Mouse (Mus musculus): ENCODE results near the gene Ctnna2. TPM values are rescaled to one million over a fixed set of nuclear protein-coding genes. Genes with fewer than 3 reads are reported as not detected.

Gene Ctnna2
- total RNA-seq, 2 experiments from 2014 or later: 0.66 to 0.72 TPM

GRCm38 (mm10) chr6:77257358-77258105 lies 722.0 kb downstream of the Ctnna2 start:
- DNase-seq: peak; percentile 6

DNA sequence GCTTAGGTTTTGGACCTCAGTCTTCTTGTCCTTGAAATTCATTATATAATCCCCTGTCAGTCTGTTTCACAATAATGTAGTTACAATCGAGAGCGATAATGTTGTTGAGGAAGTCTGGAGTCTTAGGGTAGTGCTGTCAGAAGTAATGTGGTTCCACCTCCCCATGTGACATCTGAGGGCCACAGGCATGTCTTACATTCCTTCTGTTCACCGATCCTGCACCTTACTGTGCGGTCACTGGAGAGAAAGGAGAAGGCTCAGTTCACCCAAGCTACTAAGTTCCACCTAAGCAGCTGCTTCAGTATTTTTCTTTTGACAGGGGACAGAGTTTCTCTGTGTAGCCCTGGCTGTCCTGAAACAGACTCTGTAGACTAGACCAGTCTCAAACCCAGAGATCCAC lies 723.2 kb downstream of the Ctnna2 start:
- no peak for DNase-seq

GRCm38 (mm10) chr6:77253480-77253879 lies 726.0 kb downstream of the Ctnna2 start:
- no peak for DNase-seq

DNA sequence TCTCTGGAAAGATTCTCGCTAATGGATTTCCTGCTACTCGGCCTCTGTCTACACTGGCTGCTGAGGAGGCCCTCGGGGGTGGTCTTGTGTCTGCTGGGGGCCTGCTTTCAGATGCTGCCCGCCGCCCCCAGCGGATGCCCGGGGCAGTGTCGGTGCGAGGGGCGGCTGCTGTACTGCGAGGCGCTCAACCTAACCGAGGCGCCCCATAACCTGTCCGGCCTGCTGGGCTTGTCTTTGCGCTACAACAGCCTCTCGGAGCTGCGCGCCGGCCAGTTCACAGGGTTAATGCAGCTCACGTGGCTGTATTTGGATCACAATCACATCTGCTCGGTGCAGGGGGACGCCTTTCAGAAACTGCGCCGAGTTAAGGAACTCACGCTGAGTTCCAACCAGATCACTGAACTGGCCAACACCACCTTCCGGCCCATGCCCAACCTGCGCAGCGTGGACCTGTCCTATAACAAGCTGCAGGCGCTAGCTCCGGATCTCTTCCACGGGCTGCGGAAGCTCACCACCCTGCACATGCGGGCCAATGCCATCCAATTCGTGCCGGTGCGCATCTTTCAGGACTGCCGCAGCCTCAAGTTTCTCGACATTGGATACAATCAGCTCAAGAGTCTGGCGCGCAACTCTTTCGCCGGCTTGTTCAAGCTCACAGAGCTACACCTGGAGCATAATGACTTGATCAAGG lies 735.8 kb downstream of the Ctnna2 start:
- DNase-seq: peak; percentile 2

- DNase-seq: peak; percentile 13
Measured at GRCm38 (mm10) chr6:77242601-77243406, 736.7 kb downstream of the Ctnna2 start, which contains the start of gene Lrrtm1. Lrrtm1 (plus strand) TSS chr6:77242689.

DNA sequence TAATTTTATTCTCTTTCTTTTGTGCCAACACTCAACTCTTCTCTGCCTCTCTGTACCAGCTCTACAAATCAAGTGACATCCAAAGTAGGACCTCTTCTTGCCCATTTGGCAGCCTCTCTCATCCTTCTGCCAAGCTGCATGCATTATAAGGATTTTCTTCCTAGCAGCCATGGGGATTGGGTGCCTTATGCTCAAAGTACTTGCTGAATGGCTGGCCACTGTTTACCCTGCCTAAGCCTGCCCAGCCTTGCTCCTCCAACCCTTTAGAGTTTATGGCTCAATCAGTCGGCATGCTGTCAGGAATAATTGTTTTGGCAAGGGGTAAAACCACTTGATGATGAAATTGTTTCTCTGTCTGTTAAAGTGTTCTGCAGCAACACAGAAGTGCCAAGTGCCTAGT lies 739.1 kb downstream of the Ctnna2 start:
- no peak for DNase-seq

DNA sequence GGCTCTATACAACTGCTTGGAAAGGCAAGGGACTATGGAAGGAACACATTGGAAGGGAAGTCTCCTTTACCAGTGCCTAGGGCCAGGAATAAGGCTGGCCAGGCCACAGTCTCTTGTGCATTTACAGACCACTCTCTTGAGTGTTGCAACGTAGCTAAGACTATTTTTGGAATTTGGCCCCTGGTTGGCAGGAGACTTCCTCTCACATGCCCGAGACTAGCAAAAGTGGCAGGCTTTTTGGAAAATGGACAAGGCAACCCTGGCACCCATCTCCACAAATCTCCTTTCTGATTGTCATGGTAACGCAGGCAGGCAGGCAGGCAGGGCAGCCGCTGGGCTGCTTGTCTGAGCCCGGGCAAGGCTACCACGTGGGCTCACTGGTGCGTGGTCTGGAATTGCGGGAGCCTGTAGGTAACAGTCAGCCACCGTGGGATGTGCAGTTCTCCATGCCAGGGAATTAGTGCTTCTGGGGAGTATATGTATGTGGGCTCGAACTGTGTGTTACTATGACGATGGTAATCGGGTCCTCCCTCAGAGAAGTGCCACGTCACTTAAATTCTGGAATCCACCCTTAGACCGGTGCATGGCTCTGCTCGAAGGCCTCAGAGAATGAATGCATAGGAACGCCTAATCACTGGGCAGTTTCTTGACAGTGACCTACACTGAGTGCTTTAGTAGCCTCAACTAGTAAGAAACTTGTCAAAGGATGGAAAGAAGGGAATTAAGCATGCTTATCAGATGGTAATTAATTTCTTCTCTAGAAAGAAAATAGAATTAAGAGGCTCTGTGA lies 756.5 kb downstream of the Ctnna2 start:
- no peak for DNase-seq

DNA sequence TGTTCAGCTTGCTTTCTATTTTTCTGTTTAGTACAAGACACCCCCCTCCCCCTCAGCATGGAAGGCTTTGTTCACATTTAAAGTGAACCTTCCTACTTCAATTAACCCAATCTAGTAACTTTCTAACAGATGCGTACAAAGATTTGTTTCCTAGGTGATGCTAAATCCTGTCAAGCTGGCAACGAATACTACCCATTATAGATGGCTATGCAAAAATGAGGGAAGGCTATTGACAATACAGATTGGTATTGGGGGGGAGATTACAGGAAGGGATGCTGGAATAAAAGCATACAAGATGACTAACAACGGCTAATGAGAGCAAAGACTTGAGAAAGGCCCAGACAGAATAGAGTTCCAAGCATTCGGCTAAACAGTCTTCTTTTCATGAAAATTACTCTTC lies 758.7 kb downstream of the Ctnna2 start:
- DNase-seq: no peak

GRCm38 (mm10) chr6:77218875-77219274 lies 760.6 kb downstream of the Ctnna2 start:
- DNase-seq: no peak

DNA sequence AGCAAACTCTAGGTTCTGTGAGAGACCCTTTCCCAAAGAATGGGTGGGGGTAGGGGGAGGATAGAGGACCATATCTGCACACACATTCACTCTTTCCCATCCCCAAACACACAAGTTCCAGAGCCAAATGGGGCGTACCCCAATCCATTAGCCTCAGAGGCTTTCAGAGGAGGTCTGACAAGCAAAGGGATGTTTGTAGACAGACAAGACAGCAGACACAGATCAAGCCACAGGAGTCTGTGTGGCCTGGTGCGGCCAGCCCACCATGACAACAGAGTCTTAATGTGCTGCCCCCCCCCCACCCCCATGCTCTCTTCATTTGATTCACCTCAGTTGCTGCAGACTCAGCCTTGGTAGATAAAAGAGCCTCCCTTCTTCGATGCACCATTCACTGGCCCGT lies 764.2 kb downstream of the Ctnna2 start:
- no peak for DNase-seq

- DNase-seq: no peak
Measured at GRCm38 (mm10) chr6:77213757-77214409, 765.6 kb downstream of the Ctnna2 start.

DNA sequence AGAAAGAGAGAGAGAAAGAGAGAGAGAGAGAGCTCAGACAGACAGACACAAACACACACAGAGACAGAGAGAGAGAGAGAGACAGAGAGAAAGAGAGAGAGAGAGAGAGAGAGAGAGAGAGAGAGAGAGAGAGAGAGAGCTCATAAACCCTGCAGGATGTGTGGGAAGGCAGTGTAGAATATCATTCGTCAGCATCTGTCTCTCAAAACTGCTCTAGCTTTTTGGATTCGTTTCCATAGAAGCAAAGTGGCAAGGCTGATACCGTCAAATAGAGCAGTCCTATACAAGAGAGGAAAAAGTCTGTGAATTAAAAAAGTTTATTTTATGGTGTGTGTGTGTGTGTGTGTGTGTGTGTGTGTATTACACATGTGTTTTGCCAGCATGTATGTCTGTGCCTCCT lies 769.6 kb downstream of the Ctnna2 start:
- no peak for DNase-seq

- DNase-seq: no peak
Measured at GRCm38 (mm10) chr6:77209183-77209582, 770.3 kb downstream of the Ctnna2 start.

GRCm38 (mm10) chr6:77199375-77199774 lies 780.1 kb downstream of the Ctnna2 start:
- no peak for DNase-seq

- DNase-seq: no peak
Measured at GRCm38 (mm10) chr6:77196650-77197049, 782.8 kb downstream of the Ctnna2 start.

- DNase-seq: no peak
Measured at GRCm38 (mm10) chr6:77191635-77192034, 787.9 kb downstream of the Ctnna2 start.

DNA sequence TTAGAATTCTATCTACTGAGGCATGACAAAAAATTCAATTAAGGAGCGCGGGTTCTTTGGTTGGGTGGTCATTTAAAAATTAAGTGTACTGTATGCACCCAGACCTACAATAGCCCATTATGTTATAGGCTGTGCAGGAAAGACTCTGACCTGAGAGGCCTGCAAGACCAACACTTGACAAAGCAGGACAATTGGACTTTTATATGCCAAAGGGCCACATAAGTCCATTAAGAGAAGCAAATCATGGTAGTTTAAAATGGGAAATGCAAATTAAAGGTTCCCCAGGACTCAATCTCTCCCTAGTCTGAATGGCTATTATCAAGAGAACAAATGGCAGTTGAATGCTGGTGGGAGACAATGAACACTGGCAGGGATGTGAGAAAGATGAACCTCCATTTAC lies 790.9 kb downstream of the Ctnna2 start:
- no peak for DNase-seq

GRCm38 (mm10) chr6:77185751-77186150 lies 793.7 kb downstream of the Ctnna2 start:
- no peak for DNase-seq

GRCm38 (mm10) chr6:77184896-77185295 lies 794.6 kb downstream of the Ctnna2 start:
- DNase-seq: no peak

DNA sequence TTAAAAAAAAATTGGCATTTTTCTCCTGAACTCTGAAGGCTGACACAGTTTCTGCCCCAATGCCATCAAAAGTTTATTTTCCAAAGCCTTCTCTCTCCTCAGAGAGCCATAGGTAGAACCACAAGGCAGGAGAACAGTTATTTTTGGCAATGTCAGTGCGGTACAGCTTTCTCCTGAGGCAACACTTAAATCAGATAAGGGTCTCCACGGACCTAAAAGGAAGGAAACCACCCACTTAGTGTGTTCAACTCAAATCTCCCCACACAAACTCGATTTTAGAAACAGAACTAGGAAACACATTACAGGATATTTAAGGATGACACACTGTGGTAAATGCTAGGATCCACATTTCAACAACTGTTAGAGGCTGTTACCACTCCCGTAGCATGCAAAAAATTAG lies 803.7 kb downstream of the Ctnna2 start:
- DNase-seq: no peak

DNA sequence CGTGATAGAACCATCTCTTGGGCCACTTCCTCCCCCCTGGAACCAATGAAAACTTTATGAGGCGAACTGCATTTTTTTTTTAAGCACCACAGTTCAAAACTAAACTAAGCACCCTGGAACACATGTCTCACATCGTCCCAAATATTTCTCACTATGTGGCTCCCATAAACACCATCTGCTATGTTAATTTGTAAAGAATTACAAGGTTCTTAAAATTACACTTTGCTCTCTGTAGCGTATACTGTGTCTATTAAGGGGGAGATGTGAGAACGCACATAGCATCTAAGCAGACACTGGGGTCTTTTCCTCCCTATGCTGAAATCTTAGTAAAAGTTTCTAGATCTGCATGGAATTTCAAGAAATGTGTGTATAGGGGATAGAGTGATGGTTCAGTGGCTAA lies 822.5 kb downstream of the Ctnna2 start:
- no peak for DNase-seq

All from gastrocnemius, postnatal 10 days (tissue).